Mouse (Mus musculus) embryonic facial prominence, embryonic 11.5 days (tissue): ENCODE results near the gene Arfgap3. TPM values are rescaled to one million over a fixed set of nuclear protein-coding genes. Genes with fewer than 3 reads are reported as not detected.
"Not testable (repeated sequence)": the region's sequence is repeated elsewhere in the genome, so short reads cannot be mapped to it uniquely, and the experiment has no call there.

ENCODE experiments used
- ATAC-seq: fragments of 200-750 bp; cut with Nextera tagmentation; replicated peaks from 2 replicates; pipeline ENCODE4 v1.8.0; 2017; ENCODE audit warnings: low read depth; ENCODE audit not compliant: insufficient number of reproducible peaks, low FRiP score, low TSS enrichment
- DNase-seq: peaks from one replicate; pipeline ENCODE4 v3.0.0-alpha.2; 2015; ENCODE audit warnings: low spot score
- H3K27ac ChIP-seq: fragments of 300-500 bp; sonication (generic); replicated peaks from 2 replicates; pipeline ENCODE4 v1.5.1; 2014; ENCODE audit warnings: mild to moderate bottlenecking, low read depth, low read length, control low read depth
- H3K27me3 ChIP-seq: fragments of 300-500 bp; sonication (generic); 2 replicates; pipeline ENCODE4 v1.6.1; 2014; ENCODE audit warnings: mild to moderate bottlenecking, low read length, moderate library complexity, mixed read lengths; ENCODE audit not compliant: control insufficient read depth, insufficient read depth
- H3K36me3 ChIP-seq: fragments of 300-500 bp; sonication (generic); replicated peaks from 2 replicates; pipeline ENCODE4 v1.6.1; 2014; ENCODE audit warnings: low read depth, mild to moderate bottlenecking, low read length, moderate library complexity, mixed read lengths; ENCODE audit not compliant: control insufficient read depth, insufficient read depth
- H3K4me1 ChIP-seq: fragments of 300-500 bp; sonication (generic); 2 replicates; pipeline ENCODE4 v1.6.1; 2014; ENCODE audit warnings: low read length, mixed read lengths; ENCODE audit not compliant: control insufficient read depth, insufficient read depth
- H3K4me2 ChIP-seq: fragments of 300-500 bp; sonication (generic); 2 replicates; pipeline ENCODE4 v1.6.1; 2014; ENCODE audit warnings: low read depth, mild to moderate bottlenecking, control low read depth, low read length, moderate library complexity
- H3K4me3 ChIP-seq: fragments of 300-500 bp; sonication (generic); 2 replicates; pipeline ENCODE4 v1.5.1; 2014; ENCODE audit warnings: low read depth, low read length, control low read depth
- H3K9ac ChIP-seq: fragments of 300-500 bp; sonication (generic); replicated peaks from 2 replicates; pipeline ENCODE4 v1.6.1; 2014; ENCODE audit warnings: mild to moderate bottlenecking, control low read depth, low read length
- H3K9me3 ChIP-seq: fragments of 300-500 bp; sonication (generic); replicated peaks from 2 replicates; pipeline ENCODE4 v1.6.1; 2016; ENCODE audit warnings: mild to moderate bottlenecking, low read length, inconsistent platforms, mixed read lengths; ENCODE audit not compliant: control insufficient read depth
- WGBS: fragments of 180-500 bp; shearing (Covaris S2); extraction: QIAGEN DNeasy Blood & Tissue Kit; methylation state at CpG from one replicate; pipeline ENCODE4 v1.1.7; 2014; 5-methylcytosine and 5-hydroxymethylcytosine counted together
- polyA plus RNA-seq: library from polyadenylated mRNA; unstranded; fragments of >200 nt; fragmentation: Nextera tagmentation; extraction: Ambion mirVana; gene quantifications from 2 replicates; pipeline ENCODE4 v1.2.1, GENCODE M21; 2014

Gene Arfgap3
- polyA plus RNA-seq, 1 experiment from 2014 or later, result 37.0 TPM

DNA sequence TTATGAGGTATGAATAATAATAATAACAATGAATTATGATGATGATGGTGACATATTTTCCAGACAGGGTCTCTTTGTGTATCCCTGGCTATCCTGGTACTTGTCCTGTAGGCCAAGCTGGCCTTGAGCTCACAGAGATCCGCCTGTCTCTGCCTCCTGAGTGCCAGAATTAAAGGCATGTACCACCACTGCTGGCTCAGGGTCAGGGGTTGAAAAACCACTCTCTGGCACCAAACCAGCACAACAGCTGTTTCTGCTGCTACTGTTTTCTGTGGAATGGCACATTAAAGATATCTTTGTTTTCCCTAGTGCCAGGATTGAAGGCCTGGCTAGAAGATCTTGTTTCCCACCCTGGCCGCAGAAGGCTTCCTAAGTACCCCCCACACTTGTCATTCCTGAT lies 77.0 kb downstream of the Arfgap3 start:
- H3K27me3 ChIP-seq, result no peaks in the 10 kb centered on the region
- no peak overlapping the region for H3K4me3 ChIP-seq
- no peak overlapping the region for H3K27ac ChIP-seq
- no peak overlapping the region for H3K4me2 ChIP-seq
- WGBS, result 94% methylated on average over 2 of the region's 2 CpGs
- H3K9ac ChIP-seq, result no peak overlapping the region
- H3K4me1 ChIP-seq, result no peaks in the 10 kb centered on the region
- ATAC-seq (no peak), DNase-seq (no peak)
- no peaks in the 10 kb centered on the region for H3K9me3 ChIP-seq
- H3K36me3 ChIP-seq, result no peaks in the 10 kb centered on the region

DNA sequence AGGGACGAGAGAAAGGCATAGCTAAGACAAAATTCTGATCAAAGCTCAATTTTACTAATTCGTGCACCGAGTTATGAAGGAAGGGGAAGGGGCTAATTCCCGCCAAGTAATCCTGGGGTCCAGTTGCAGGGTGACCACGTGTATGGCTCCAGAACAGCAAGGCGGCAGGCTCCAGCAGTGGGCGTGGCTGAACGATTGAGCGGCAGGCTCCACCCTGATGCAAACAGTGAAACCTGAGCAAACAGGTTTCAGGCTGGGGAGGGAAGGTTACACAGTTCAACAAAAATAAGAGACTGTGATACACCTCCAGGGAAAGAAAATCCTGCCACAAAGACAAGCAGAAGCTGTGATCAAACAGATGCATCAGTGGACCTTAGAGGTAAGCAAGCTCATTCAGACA lies 78.8 kb downstream of the Arfgap3 start:
- not testable (repeated sequence) for H3K4me2 ChIP-seq, H3K4me1 ChIP-seq, DNase-seq, H3K36me3 ChIP-seq, H3K4me3 ChIP-seq, H3K9me3 ChIP-seq, H3K27ac ChIP-seq, H3K9ac ChIP-seq, H3K27me3 ChIP-seq, ATAC-seq
- WGBS, result 22% methylated on average over 9 of the region's 9 CpGs

DNA sequence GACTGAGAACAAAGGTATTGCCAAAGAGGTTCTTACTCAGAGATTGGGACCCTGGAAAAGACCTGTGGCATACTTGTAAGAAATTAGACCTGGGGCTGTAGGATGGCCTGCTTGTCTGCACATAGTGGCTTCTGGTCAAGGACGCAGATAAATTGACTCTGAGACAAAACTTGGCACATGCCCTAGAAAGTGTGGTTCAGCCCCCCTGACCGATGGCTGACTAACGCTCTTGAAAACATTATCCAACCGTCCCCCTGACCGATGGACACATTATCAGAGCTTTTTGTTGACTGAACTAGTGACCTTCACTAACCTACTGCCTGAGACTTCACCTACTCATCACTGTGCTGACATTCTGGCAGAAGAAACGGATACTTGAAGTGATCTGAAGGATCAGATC lies 80.1 kb downstream of the Arfgap3 start:
- not testable (repeated sequence) for H3K36me3 ChIP-seq, H3K4me3 ChIP-seq, H3K9ac ChIP-seq, H3K4me2 ChIP-seq, H3K27ac ChIP-seq, DNase-seq, H3K27me3 ChIP-seq, H3K9me3 ChIP-seq, ATAC-seq, H3K4me1 ChIP-seq
- WGBS, result 92% methylated on average over 6 of the region's 6 CpGs

DNA sequence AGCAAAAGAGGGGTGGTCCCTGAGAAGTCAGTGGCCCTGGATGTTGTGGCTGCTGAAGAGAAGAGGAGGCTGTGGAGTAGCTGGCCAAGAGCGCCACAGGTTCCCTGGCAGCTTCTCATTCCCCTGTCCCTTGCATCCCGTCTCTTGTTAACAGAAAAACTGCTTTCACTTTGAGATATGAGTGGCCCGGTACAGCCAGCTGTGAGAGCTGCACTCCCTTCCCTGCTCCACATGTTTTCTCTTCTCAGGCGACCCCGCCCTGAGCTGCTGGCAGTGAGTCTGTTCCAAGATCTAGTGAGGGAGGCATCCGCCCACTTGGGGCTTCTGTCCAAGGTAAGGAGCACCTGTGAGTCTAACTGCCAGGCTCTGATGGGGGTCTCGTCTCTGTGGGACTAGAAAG lies 81.6 kb downstream of the Arfgap3 start:
- not testable (repeated sequence) for DNase-seq, H3K4me1 ChIP-seq, H3K27ac ChIP-seq, H3K27me3 ChIP-seq, H3K9ac ChIP-seq, ATAC-seq, H3K4me3 ChIP-seq, H3K9me3 ChIP-seq, H3K4me2 ChIP-seq, H3K36me3 ChIP-seq
- 71% methylated on average over 6 of the region's 7 CpGs for WGBS

DNA sequence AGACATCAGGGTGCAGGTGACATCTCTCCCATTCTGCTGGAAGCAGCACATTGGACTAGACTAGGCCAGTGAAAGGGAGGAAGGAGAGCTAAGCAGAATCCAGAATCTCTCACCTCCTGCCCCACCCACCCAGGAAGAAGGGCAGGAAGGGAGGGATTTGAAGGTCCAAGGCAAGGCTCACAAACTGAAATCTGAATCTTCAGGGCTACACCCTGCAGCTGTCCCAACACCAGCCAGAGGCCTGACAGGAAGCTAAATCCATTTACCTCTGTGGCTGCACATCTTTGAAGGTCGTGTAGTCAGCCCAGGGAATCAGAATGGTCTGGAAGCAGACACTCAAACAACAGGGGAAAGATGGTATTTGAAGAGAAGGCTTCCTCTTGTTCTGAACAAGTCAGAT lies 84.8 kb downstream of the Arfgap3 start:
- Histone ChIP-seq H3K9ac (no peak overlapping the region), H3K27ac (no peak overlapping the region), H3K36me3 (no peaks in the 10 kb centered on the region), H3K4me3 (no peak overlapping the region), H3K4me2 (no peak overlapping the region), H3K27me3 (no peaks in the 10 kb centered on the region), H3K4me1 (no peaks in the 10 kb centered on the region), H3K9me3 (no peaks in the 10 kb centered on the region)
- DNase-seq (no peak), ATAC-seq (no peak)
- 21% methylated on average over 1 of the region's 1 CpGs for WGBS

DNA sequence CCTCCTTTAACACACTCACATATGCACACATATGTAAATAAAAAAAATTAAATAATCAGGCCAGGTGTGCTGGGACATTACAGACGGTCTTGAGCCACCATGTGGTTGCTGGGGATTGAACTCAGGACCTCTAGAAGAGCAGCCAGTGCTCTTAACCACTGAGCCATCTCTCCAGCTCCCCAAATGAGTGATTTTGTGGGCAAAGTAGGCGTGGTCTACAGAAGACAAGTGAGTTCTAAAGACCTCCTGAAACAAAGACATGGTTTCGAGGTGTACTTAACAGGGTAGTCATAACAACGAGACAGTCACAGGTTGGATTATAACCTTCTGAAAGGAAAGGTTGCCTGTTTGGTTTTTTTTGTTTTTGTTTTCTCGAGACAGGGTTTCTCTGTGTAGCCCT lies 86.6 kb downstream of the Arfgap3 start:
- Histone ChIP-seq H3K27ac (no peak overlapping the region), H3K9me3 (no peaks in the 10 kb centered on the region), H3K36me3 (no peaks in the 10 kb centered on the region), H3K27me3 (no peaks in the 10 kb centered on the region), H3K4me1 (no peaks in the 10 kb centered on the region), H3K4me2 (no peak overlapping the region), H3K9ac (no peak overlapping the region), H3K4me3 (no peak overlapping the region)
- DNase-seq (no peak), ATAC-seq (no peak)
- 77% methylated on average over 5 of the region's 5 CpGs for WGBS

DNA sequence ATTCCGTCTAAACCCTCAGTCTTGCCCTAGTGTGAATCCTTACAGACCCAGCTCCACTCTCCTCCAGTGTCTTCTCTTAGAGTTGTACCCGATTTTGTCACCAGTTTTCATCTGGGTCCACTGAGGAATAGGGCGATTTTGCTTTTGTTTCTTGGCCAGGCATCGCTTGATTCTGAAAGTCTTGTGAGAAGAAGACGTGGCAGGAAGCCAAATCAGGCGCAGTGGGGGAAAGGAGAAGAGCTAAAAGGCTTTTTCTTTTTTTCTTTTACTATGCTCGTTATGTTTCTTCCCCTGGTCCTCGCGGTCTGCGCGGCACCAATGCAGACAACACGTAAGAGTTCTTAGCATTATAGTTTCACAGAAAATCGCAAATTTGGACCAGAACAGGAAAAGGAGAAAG lies 92.1 kb downstream of the Arfgap3 start:
- Histone ChIP-seq H3K9ac (no peak overlapping the region), H3K27ac (no peak overlapping the region), H3K36me3 (no peaks in the 10 kb centered on the region), H3K27me3 (no peaks in the 10 kb centered on the region), H3K4me3 (no peak overlapping the region), H3K9me3 (no peaks in the 10 kb centered on the region), H3K4me2 (no peak overlapping the region), H3K4me1 (no peaks in the 10 kb centered on the region)
- DNase-seq, result no peak
- ATAC-seq, result no peak
- WGBS, result 83% methylated on average over 13 of the region's 13 CpGs

DNA sequence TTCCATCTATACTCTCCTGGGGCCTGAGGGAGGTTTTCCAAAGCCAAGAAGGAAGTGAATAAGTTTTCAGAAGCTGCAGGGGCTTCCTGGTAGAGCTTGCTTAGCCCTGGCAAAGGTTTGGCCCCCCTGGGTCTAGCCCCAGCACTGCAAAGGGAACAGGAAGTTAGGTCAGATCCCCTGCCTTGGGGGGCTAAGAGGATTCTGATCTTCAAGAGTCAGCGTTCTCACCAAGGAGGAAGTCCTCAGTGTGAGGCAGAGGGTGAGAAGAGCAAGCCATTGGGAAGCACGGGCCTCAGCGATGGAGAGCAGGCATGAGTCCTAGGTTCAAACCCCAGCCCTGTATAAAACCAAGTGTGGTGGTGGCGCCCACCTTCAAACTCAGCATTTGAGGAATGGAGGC lies 93.6 kb downstream of the Arfgap3 start:
- Histone ChIP-seq H3K4me1 (no peaks in the 10 kb centered on the region), H3K27me3 (peaks cover 7% of the 10 kb centered on the region), H3K9me3 (no peaks in the 10 kb centered on the region), H3K4me2 (no peak overlapping the region), H3K27ac (no peak overlapping the region), H3K4me3 (no peak overlapping the region), H3K36me3 (no peaks in the 10 kb centered on the region), H3K9ac (no peak overlapping the region)
- 80% methylated on average over 4 of the region's 4 CpGs for WGBS
- ATAC-seq (no peak), DNase-seq (no peak)

DNA sequence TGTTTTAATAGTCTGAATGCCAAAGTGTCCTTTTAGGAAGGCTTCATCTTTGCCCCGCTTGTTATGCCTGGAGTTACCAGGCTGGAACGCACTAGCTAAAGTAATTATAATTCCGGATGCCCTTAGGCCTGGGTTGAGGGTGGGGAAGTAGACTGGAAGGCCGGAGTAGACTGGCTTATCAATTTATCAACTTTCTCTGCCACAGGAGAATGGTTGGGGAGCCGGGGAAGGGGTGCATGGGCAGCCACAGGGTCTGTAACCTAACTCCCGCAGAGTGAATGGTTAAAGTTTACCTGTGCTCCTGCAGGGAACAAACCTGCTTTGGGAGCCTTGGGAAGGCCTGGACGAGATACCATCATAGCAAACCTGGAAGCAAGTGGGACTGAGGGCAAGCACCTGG lies 94.1 kb downstream of the Arfgap3 start:
- Histone ChIP-seq H3K4me2 (no peak overlapping the region), H3K4me1 (no peaks in the 10 kb centered on the region), H3K27me3 (peaks cover 12% of the 10 kb centered on the region), H3K9ac (no peak overlapping the region), H3K36me3 (no peaks in the 10 kb centered on the region), H3K9me3 (no peaks in the 10 kb centered on the region), H3K27ac (no peak overlapping the region), H3K4me3 (no peak overlapping the region)
- no peak for ATAC-seq
- no peak for DNase-seq
- 78% methylated on average over 7 of the region's 7 CpGs for WGBS
